8 mouse cellular contexts compared by ENCODE assay signal in the genomic region with DNA sequence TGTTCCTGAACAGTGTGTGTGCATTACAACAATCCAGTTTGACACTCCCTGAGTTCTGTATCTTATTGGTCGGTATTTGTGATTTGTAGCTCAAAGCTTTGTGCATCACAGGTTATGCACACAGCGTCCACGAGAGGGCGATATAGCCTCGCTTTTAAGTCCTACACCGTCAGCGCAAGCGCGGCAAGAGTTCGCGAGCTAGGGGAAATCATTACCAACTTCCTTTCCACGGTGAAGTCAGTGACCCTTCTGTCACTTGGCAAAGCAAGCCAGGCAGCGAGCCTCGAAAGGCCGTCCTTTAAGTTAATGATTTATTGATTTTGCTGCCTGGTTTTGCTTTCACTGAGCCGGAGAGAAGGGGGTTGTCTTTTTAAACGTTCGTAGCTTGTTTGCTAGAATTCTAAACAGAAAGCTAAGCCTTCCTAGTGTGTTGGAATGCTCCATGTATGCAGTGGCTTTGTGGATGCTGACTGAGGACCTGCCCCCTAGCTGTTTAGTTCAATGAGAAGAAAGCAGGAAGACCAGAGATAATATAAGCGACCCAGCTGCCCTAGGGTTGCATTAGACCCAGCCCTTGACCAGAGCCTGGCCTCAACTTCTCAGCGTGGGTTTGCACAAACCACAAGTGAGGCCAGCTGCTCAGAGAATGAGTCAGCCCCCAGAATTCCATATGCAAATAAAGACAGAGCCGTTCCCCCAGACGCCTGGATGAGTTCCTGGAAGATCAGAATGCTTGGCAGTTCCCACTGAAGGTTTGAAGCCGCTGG.
A peak's percentile ranks its signal among the peaks of the same experiment; 100 is the strongest.
DNase-seq lines count a peak whose midpoint lies in the region; ATAC-seq lines count a peak whose summit lies in the region.

No protein-coding gene starts in this region.

- peaks cover 6% of the 10 kb centered on the region; the same call in 1 of the 2 replicates for H3K4me1 ChIP-seq in intestine, embryonic 14.5 days (replicated peaks; ENCODE audit: control insufficient read depth, insufficient read depth, low read length)

- no peaks in the 10 kb centered on the region for H3K36me3 ChIP-seq in intestine, embryonic 14.5 days (ENCODE audit: control insufficient read depth, insufficient read depth, low read length)

- H3K9ac ChIP-seq in intestine, embryonic 14.5 days (ENCODE audit: low read length): peak overlapping the region; percentile 40

- no peaks in the 10 kb centered on the region for H3K27me3 ChIP-seq in intestine, embryonic 14.5 days (replicated peaks; ENCODE audit: control insufficient read depth, insufficient read depth, low read length)

- intact Hi-C loops in left cerebral cortex, postnatal 14 days (cut with DNase I): loop anchor here (2.0 to 10.0 kb wide), 5 partner anchors 80 to 619 kb away; a partner anchor contains a TSS

- peak; percentile 84 for ATAC-seq in intestine, embryonic 14.5 days (replicated peaks; ENCODE audit: low FRiP score, low TSS enrichment, low read depth)

- peak; percentile 98 for DNase-seq in adipocyte (ENCODE audit: low spot score)
- peak; percentile 99 for DNase-seq in embryo, embryonic 10 days (ENCODE audit: low spot score)
- DNase-seq in gastrocnemius, postnatal 25 days: peak; percentile 82
- DNase-seq in intestine, embryonic 14.5 days (ENCODE audit: low spot score): peak; percentile 92
- peak; percentile 95 for DNase-seq in left cerebral cortex, postnatal 14 days (ENCODE audit: low spot score in 2 of 2)
- peak; percentile 96 for DNase-seq in mesoderm, embryonic 11.5 days (ENCODE audit: low read depth, low spot score)
- peak; percentile 86 for DNase-seq in right cerebral cortex, postnatal 36 days (ENCODE audit: low spot score in 2 of 2)
- peak; percentile 89 for DNase-seq in yolk sac, embryonic 10.5 days (ENCODE audit: low spot score)

- WGBS in intestine, embryonic 14.5 days: 1% methylated on average over 23 of the region's 23 CpGs

- H3K9me3 ChIP-seq in intestine, embryonic 14.5 days (ENCODE audit: control insufficient read depth, low read length): no peaks in the 10 kb centered on the region

- H3K4me2 ChIP-seq in intestine, embryonic 14.5 days (ENCODE audit: low read length): peak overlapping the region; percentile 55

- peak overlapping the region; percentile 29 for H3K4me3 ChIP-seq in intestine, embryonic 14.5 days (ENCODE audit: low read depth, low read length)

- peak overlapping the region; percentile 93 for H3K27ac ChIP-seq in intestine, embryonic 14.5 days (ENCODE audit: low read depth)

Comparison
In these comparisons a context has a peak if more than half of its experiments do, and no peak if none do; other contexts are left out.
1. Peak in every context shown above with its lines: DNase-seq, ATAC-seq, H3K4me3 ChIP-seq and H3K27ac ChIP-seq.